Mouse (Mus musculus): Measurements from ENCODE around the gene Tmeff2.

The Tmeff2 gene

GRCm38 (mm10) chr1:51191872-51192613, 291.6 kb downstream of the Tmeff2 start:
- intact Hi-C loops (cut with DNase I): no loop called here

- intact Hi-C loops (cut with DNase I): no loop called here
Measured at GRCm38 (mm10) chr1:51199088-51199830, 298.8 kb downstream of the Tmeff2 start.

GRCm38 (mm10) chr1:51199954-51200353, 299.5 kb downstream of the Tmeff2 start:
- intact Hi-C loops (cut with DNase I): no loop called here

- intact Hi-C loops (cut with DNase I): no loop called here
Measured at GRCm38 (mm10) chr1:51215631-51216030, 315.2 kb downstream of the Tmeff2 start.

GRCm38 (mm10) chr1:51216292-51217050, 316.0 kb downstream of the Tmeff2 start:
- intact Hi-C loops (cut with DNase I): no loop called here

GRCm38 (mm10) chr1:51217227-51217626, 316.8 kb downstream of the Tmeff2 start:
- intact Hi-C loops (cut with DNase I): no loop called here

- intact Hi-C loops (cut with DNase I): no loop called here
Measured at GRCm38 (mm10) chr1:51225156-51225555, 324.7 kb downstream of the Tmeff2 start.

Small RNA genes lying within 50 kb of the gene (microRNA-seq; reads per million reads assigned to microRNA genes)
- gene Gm25736: 0 reads per million in 2 experiments
